Mouse (Mus musculus) myocyte (in vitro differentiated cells): ENCODE results near the gene Klhl12.

ENCODE experiments used
- CEBPB ChIP-seq: IDR thresholded peaks from 2 replicates; pipeline ENCODE4 v1.6.1; 2011; ENCODE audit warnings: mild to moderate bottlenecking, moderate library complexity; ENCODE audit not compliant: poor library complexity, insufficient read depth, severe bottlenecking
- E2F4 ChIP-seq: IDR thresholded peaks from one replicate; pipeline ENCODE4 v1.6.1; 2011; ENCODE audit warnings: mild to moderate bottlenecking, control low read depth, moderate library complexity; ENCODE audit not compliant: insufficient read depth
- MAX ChIP-seq: IDR thresholded peaks from one replicate; pipeline ENCODE4 v1.6.1; 2011; ENCODE audit warnings: low read depth, mild to moderate bottlenecking, control low read depth
- MYOD1 ChIP-seq, 3 experiments: IDR thresholded peaks; one replicate each; pipeline ENCODE4 v1.6.1; 2011; ENCODE audit warnings: control low read depth in 2 of 3, low read depth in 2 of 3, mild to moderate bottlenecking in 2 of 3, moderate library complexity in 1 of 3; ENCODE audit not compliant: insufficient read length in 2 of 3, control insufficient read depth in 1 of 3
- MYOG ChIP-seq, 3 experiments: IDR thresholded peaks; one replicate each; pipeline ENCODE4 v1.6.1; 2011; ENCODE audit warnings: control low read depth in 2 of 3, low read depth in 2 of 3, mild to moderate bottlenecking in 2 of 3; ENCODE audit not compliant: insufficient read length in 2 of 3, control insufficient read depth in 1 of 3, insufficient read depth in 1 of 3
- POLR2A ChIP-seq: IDR thresholded peaks from one replicate; pipeline ENCODE4 v1.6.1; 2011; ENCODE audit warnings: low read depth, mild to moderate bottlenecking, control low read depth, moderate library complexity; ENCODE audit not compliant: insufficient read length

- no peak for TF ChIP-seq POLR2A
- no peak for TF ChIP-seq MAX
- TF ChIP-seq E2F4 = no peak
- no peak for TF ChIP-seq MYOG (IDR thresholded peaks at IDR 0.05; ENCODE audit: control insufficient read depth in 1 of 3, insufficient read depth in 1 of 3, insufficient read length in 2 of 3, low read depth in 2 of 3)
- TF ChIP-seq CEBPB = no peak
- TF ChIP-seq MYOD1 (IDR thresholded peaks at IDR 0.05; ENCODE audit: control insufficient read depth in 1 of 3, insufficient read length in 2 of 3, low read depth in 2 of 3) = no peak
Observed at GRCm38 (mm10) chr1:134492276-134492675, 36.9 kb downstream of the Klhl12 start.
